Mouse (Mus musculus): Measurements from ENCODE around the gene Sval1. TPM values are rescaled to one million over a fixed set of nuclear protein-coding genes. Genes with fewer than 3 reads are reported as not detected.

The Sval1 gene
- polyA plus RNA-seq (2014; fragmentation: Nextera tagmentation; extraction: Ambion mirVana): not detected in 2 replicates

DNA sequence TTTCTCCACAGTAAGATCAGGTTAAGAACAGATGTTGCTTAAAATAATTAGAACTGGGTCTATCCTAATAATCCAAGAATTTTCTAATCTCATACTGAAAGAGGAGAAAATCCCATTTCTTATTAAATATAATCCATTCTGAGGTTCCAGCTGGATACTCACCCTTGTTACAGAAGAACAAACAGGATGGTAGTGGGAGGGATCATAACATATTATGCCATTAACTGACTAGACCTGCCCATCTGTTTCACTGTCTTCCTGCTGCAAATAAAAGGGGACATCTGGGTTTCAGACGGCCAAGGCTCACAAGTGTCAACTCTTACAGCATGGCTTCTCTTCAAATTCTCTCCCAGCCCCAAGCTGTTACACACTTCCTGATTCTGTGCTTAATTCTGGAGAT, at the start of gene Sval1:
Sval1 (plus strand) TSS at position 301 of the 400 bp plus-strand sequence.
- Histone ChIP-seq H3K4me3 (ENCODE audit: low read depth, low read length) (no peak within 1 kb of the TSS), H3K9ac (replicated peaks; ENCODE audit: low read depth, low read length) (no peak within 1 kb of the TSS), H3K9me3 (ENCODE audit: control insufficient read depth, low read depth, low read length) (no peaks in the 10 kb centered on the region)

DNA sequence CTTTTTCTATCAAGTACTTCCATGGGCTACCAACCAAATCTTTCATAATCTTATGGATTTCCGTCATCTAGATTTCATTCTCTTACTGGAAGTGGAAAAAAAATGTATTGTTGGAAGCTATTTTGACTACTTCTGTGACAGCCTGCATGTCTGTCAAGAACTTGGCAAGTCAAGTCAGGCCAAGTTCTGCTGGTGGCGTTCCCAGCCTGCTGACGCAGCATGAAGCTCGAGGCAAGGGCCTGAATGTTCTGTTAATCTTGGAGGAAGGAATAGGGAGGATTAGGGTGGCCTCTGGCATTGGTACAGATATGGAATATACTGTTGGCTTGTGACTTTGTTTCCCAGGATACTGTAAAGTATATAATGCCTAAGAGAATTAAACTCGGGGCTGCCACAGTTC, 39.8 kb upstream of the Sval1 start:
- Histone ChIP-seq H3K4me2 (replicated peaks; ENCODE audit: low read depth, low read length) (no peak overlapping the region), H3K36me3 (ENCODE audit: control insufficient read depth, insufficient read depth, low read length) (no peaks in the 10 kb centered on the region), H3K9me3 (ENCODE audit: control insufficient read depth, low read depth, low read length) (no peaks in the 10 kb centered on the region), H3K4me1 (ENCODE audit: control insufficient read depth, insufficient read depth, low read length) (no peaks in the 10 kb centered on the region), H3K9ac (replicated peaks; ENCODE audit: low read depth, low read length) (no peak overlapping the region), H3K27ac (ENCODE audit: low read length) (no peak overlapping the region), H3K27me3 (ENCODE audit: control insufficient read depth, insufficient read depth, low read length) (no peaks in the 10 kb centered on the region), H3K4me3 (ENCODE audit: low read depth, low read length) (no peak overlapping the region)
- ATAC-seq (ENCODE audit: insufficient number of reproducible peaks, insufficient read depth, low FRiP score, low read depth): no peak
- WGBS: 88% methylated on average over 5 of the region's 5 CpGs

More for the DNA sequence above, at the start of gene Sval1:
- ATAC-seq (ENCODE audit: insufficient number of reproducible peaks, insufficient read depth, low FRiP score, low read depth): no peak
- H3K27ac ChIP-seq (ENCODE audit: low read length): no peak within 1 kb of the TSS
- no peak within 1 kb of the TSS for H3K4me2 ChIP-seq (replicated peaks; ENCODE audit: low read depth, low read length)
- no peaks in the 10 kb centered on the region for H3K4me1 ChIP-seq (ENCODE audit: control insufficient read depth, insufficient read depth, low read length)
- no peaks in the 10 kb centered on the region for H3K36me3 ChIP-seq (ENCODE audit: control insufficient read depth, insufficient read depth, low read length)
- WGBS: 54% methylated on average over 1 of the region's 1 CpGs
- no peaks in the 10 kb centered on the region for H3K27me3 ChIP-seq (ENCODE audit: control insufficient read depth, insufficient read depth, low read length)

DNA sequence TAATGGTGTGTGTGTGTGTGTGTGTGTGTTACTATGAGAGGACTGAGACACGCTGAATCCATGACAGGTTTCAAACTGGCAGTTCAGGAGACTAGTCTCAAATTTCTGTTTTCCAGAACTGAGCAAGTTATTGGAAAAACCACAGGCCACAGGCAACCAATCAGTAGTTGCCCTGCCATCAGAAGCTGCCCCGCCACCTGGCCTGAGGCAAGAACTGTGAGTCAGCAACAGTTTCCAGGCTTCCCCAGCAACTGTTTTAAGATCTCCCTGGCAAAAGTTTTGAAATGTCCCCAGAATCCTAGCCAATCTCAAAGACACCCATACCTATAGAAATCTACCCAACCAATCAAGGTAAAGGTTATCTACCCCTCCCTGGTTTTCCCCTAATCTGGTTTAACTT, 36.5 kb upstream of the Sval1 start:
- no peak overlapping the region for H3K4me2 ChIP-seq (replicated peaks; ENCODE audit: low read depth, low read length)
- H3K4me1 ChIP-seq (ENCODE audit: control insufficient read depth, insufficient read depth, low read length): no peaks in the 10 kb centered on the region
- no peaks in the 10 kb centered on the region for H3K27me3 ChIP-seq (ENCODE audit: control insufficient read depth, insufficient read depth, low read length)
- H3K4me3 ChIP-seq (ENCODE audit: low read depth, low read length): no peak overlapping the region
- H3K9me3 ChIP-seq (ENCODE audit: control insufficient read depth, low read depth, low read length): no peaks in the 10 kb centered on the region
- H3K9ac ChIP-seq (replicated peaks; ENCODE audit: low read depth, low read length): no peak overlapping the region
- no peak for ATAC-seq (ENCODE audit: insufficient number of reproducible peaks, insufficient read depth, low FRiP score, low read depth)
- no peaks in the 10 kb centered on the region for H3K36me3 ChIP-seq (ENCODE audit: control insufficient read depth, insufficient read depth, low read length)
- no peak overlapping the region for H3K27ac ChIP-seq (ENCODE audit: low read length)
- 87% methylated on average over 2 of the region's 2 CpGs for WGBS

DNA sequence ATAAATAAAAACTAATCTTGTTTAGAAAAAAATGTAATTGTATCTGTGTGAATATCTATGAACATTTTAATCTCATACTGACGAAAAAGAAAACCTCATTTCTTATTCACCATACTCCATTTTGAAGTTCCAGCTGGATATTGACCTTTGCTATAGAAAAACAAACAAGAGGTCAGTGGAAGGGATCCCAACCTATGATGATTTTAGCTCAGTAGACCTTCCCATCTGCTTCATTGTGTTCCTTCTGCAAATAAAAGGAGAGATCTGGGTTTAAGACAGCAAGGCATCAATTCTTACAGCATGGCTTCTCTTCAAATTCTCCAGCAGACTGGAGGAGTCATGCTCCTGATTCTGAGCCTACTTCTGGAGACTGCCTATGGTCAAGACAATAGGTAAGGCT, 16.4 kb downstream of the Sval1 start, which contains the start of gene Sval3:
Sval3 (plus strand) TSS at position 301 of the 400 bp plus-strand sequence.
- H3K27ac ChIP-seq (ENCODE audit: low read length): no peak within 1 kb of the TSS
- H3K9ac ChIP-seq (replicated peaks; ENCODE audit: low read depth, low read length): no peak within 1 kb of the TSS
- no peak for ATAC-seq (ENCODE audit: insufficient number of reproducible peaks, insufficient read depth, low FRiP score, low read depth)
- H3K4me3 ChIP-seq (ENCODE audit: low read depth, low read length): no peak within 1 kb of the TSS
- no peaks in the 10 kb centered on the region for H3K27me3 ChIP-seq (ENCODE audit: control insufficient read depth, insufficient read depth, low read length)
- H3K9me3 ChIP-seq (ENCODE audit: control insufficient read depth, low read depth, low read length): no peaks in the 10 kb centered on the region
- no peaks in the 10 kb centered on the region for H3K4me1 ChIP-seq (ENCODE audit: control insufficient read depth, insufficient read depth, low read length)
- no peak within 1 kb of the TSS for H3K4me2 ChIP-seq (replicated peaks; ENCODE audit: low read depth, low read length)
- H3K36me3 ChIP-seq (ENCODE audit: control insufficient read depth, insufficient read depth, low read length): no peaks in the 10 kb centered on the region
- 56% methylated on average over 1 of the region's 1 CpGs for WGBS

Other genes with a start within 250 kb of the Sval1 start
- gene Kel, start 247.3 kb upstream of the Sval1 start, polyA plus RNA-seq (2014; fragmentation: Nextera tagmentation; extraction: Ambion mirVana): 1.2 and 1.5 TPM in 2 replicates
- gene Olfr459, start 176.5 kb upstream of the Sval1 start, polyA plus RNA-seq (2014; fragmentation: Nextera tagmentation; extraction: Ambion mirVana): not detected in 2 replicates
- gene Pip, start 104.1 kb upstream of the Sval1 start, polyA plus RNA-seq (2014; fragmentation: Nextera tagmentation; extraction: Ambion mirVana): not detected in 2 replicates
- not detected in 2 replicates for gene Sval2, start 98.6 kb upstream of the Sval1 start, polyA plus RNA-seq (2014; fragmentation: Nextera tagmentation; extraction: Ambion mirVana)
- not detected in 2 replicates for gene Sval3, start 16.5 kb downstream of the Sval1 start, polyA plus RNA-seq (2014; fragmentation: Nextera tagmentation; extraction: Ambion mirVana)
- not detected in 2 replicates for gene Sva, start 86.8 kb downstream of the Sval1 start, polyA plus RNA-seq (2014; fragmentation: Nextera tagmentation; extraction: Ambion mirVana)
- gene Tas2r139, start 189.3 kb downstream of the Sval1 start, polyA plus RNA-seq (2014; fragmentation: Nextera tagmentation; extraction: Ambion mirVana): not detected in 2 replicates

Measured in stomach, embryonic 14.5 days (tissue).